Comparison of ENCODE assay signal across 8 mouse cellular contexts in genomic region chr7:67228891-67229602, GRCm38 (mm10). TPM values are rescaled to one million over a fixed set of nuclear protein-coding genes. Genes with fewer than 3 reads are reported as not detected.
DNase-seq lines count a peak whose midpoint lies in the region; ATAC-seq lines count a peak whose summit lies in the region.

No protein-coding gene starts in this region.

- H3K27ac ChIP-seq in midbrain, embryonic 13.5 days, result no peak overlapping the region

- 81% methylated on average over 5 of the region's 5 CpGs for WGBS in midbrain, embryonic 13.5 days

- H3K36me3 ChIP-seq in midbrain, embryonic 13.5 days, result peaks cover 35% of the 10 kb centered on the region

- no peak overlapping the region for H3K4me3 ChIP-seq in midbrain, embryonic 13.5 days (replicated peaks)

- intact Hi-C loops in gastrocnemius, postnatal 14 days (cut with DNase I; ENCODE audit: low total_unique reads), result loop anchor here (5.0 kb wide), 1 partner anchor 398 kb away; no protein-coding TSS in a partner anchor

- no peaks in the 10 kb centered on the region for H3K27me3 ChIP-seq in midbrain, embryonic 13.5 days

- no peak overlapping the region for H3K4me2 ChIP-seq in midbrain, embryonic 13.5 days (replicated peaks)

- no peak overlapping the region for H3K9ac ChIP-seq in midbrain, embryonic 13.5 days (replicated peaks)

- no peaks in the 10 kb centered on the region for H3K9me3 ChIP-seq in midbrain, embryonic 13.5 days

- ATAC-seq in midbrain, embryonic 13.5 days, result peak; percentile 38; the same call in 1 of the 2 replicates

- peak; percentile 53 for DNase-seq in cerebellum, adult 9-10 months
- DNase-seq in cerebellum, adult 11 months, result no peak
- peak; percentile 45 for DNase-seq in A20 (ENCODE audit: low read depth, low spot score)
- peak; percentile 37 for DNase-seq in brain, adult 2 months (ENCODE audit: low read depth, low spot score)
- peak; percentile 53 for DNase-seq in gastrocnemius, postnatal 14 days
- peak; percentile 68 to 69 for DNase-seq in kidney, postnatal 4 days
- peak; percentile 79 for DNase-seq in thymus, postnatal 4 days

- peaks cover 28% of the 10 kb centered on the region for H3K4me1 ChIP-seq in midbrain, embryonic 13.5 days (replicated peaks)

RNA-seq across cellular contexts. Expression of gene Lysmd4, which starts 6.7 kb away (rescaled TPM):
- 10 to 100 TPM; 10.1 to 10.5 TPM for total RNA-seq in gastrocnemius, postnatal 14 days (2021)
- polyA plus RNA-seq in midbrain, embryonic 13.5 days (2015; fragmentation: Nextera tagmentation; extraction: Ambion mirVana), result 28.5 and 30.9 TPM in 2 replicates
